Mouse (Mus musculus) limb, embryonic 14.5 days (tissue): ENCODE results near the gene Fer. TPM values are rescaled to one million over a fixed set of nuclear protein-coding genes. Genes with fewer than 3 reads are reported as not detected.

Source experiments
- ATAC-seq: fragments of 200-750 bp; cut with Nextera tagmentation; 2 replicates; pipeline ENCODE4 v1.8.0; 2017; ENCODE audit warnings: low read depth, moderate number of reproducible peaks, moderate TSS enrichment; ENCODE audit not compliant: low FRiP score
- DNase-seq: peaks from one replicate; pipeline ENCODE4 v3.0.0-alpha.2; 2015; ENCODE audit warnings: low spot score
- H3K27ac ChIP-seq: fragments of 300-500 bp; sonication (generic); replicated peaks from 2 replicates; pipeline ENCODE4 v1.5.1; 2014; ENCODE audit warnings: low read depth, mild to moderate bottlenecking, low read length, moderate library complexity, mixed read lengths
- H3K27me3 ChIP-seq: fragments of 300-500 bp; sonication (generic); 2 replicates; pipeline ENCODE4 v1.6.1; 2014; ENCODE audit warnings: low read length, mixed read lengths; ENCODE audit not compliant: control insufficient read depth, insufficient read depth
- H3K36me3 ChIP-seq: fragments of 300-500 bp; sonication (generic); 2 replicates; pipeline ENCODE4 v1.6.1; 2014; ENCODE audit warnings: mild to moderate bottlenecking, low read length, moderate library complexity, mixed read lengths; ENCODE audit not compliant: control insufficient read depth, insufficient read depth
- H3K4me1 ChIP-seq: fragments of 300-500 bp; sonication (generic); 2 replicates; pipeline ENCODE4 v1.6.1; 2014; ENCODE audit warnings: antibody characterized with exemption, low read length, mixed read lengths; ENCODE audit not compliant: control insufficient read depth, insufficient read depth
- H3K4me2 ChIP-seq: fragments of 300-500 bp; sonication (generic); replicated peaks from 2 replicates; pipeline ENCODE4 v1.6.1; 2014; ENCODE audit warnings: low read depth, mild to moderate bottlenecking, low read length, moderate library complexity; ENCODE audit not compliant: severe bottlenecking
- H3K4me3 ChIP-seq: fragments of 300-500 bp; sonication (generic); replicated peaks from 2 replicates; pipeline ENCODE4 v1.5.1; 2014; ENCODE audit warnings: low read length
- H3K9ac ChIP-seq: fragments of 300-500 bp; sonication (generic); 2 replicates; pipeline ENCODE4 v1.6.1; 2014; ENCODE audit warnings: mild to moderate bottlenecking, low read depth, low read length, moderate library complexity; ENCODE audit not compliant: severe bottlenecking
- H3K9me3 ChIP-seq: fragments of 300-500 bp; sonication (generic); 2 replicates; pipeline ENCODE4 v1.6.1; 2016; ENCODE audit warnings: low read length; ENCODE audit not compliant: control insufficient read depth
- POLR2A ChIP-seq: fragments of 200-500 bp; IDR thresholded peaks from 2 replicates; pipeline ENCODE4 v1.8.0; 2012; ENCODE audit warnings: inconsistent platforms, mild to moderate bottlenecking, moderate library complexity, borderline replicate concordance; ENCODE audit not compliant: insufficient read depth, insufficient read length; ENCODE audit errors: extremely low read depth
- WGBS: fragments of 180-500 bp; shearing (Covaris S2); extraction: QIAGEN DNeasy Blood & Tissue Kit; methylation state at CpG from one replicate; pipeline ENCODE4 v1.1.7; 2014; 5-methylcytosine and 5-hydroxymethylcytosine counted together
- polyA plus RNA-seq, 2 experiments: library from polyadenylated mRNA; depleted of rRNA in 1 of 2; stranded (reverse) in 1 of 2; unstranded in 1 of 2; fragments of >200 nt; fragmentation: Nextera tagmentation in 1 of 2; extraction: Ambion mirVana in 1 of 2; gene quantifications; 2 replicates each; pipeline versions ENCODE4 v1.2.1 to v1.2.3; 2012 to 2014

Gene Fer
- polyA plus RNA-seq, 2 experiments = 11.1 to 34.7 TPM

GRCm38 (mm10) chr17:63826767-63827166, 36.1 kb upstream of the Fer start:
- H3K27me3 ChIP-seq = no peaks in the 10 kb centered on the region
- no peaks in the 10 kb centered on the region for H3K9me3 ChIP-seq
- no peaks in the 10 kb centered on the region for H3K4me1 ChIP-seq
- WGBS = 84% methylated on average over 7 of the region's 7 CpGs
- H3K9ac ChIP-seq = no peak overlapping the region
- H3K4me2 ChIP-seq = no peak overlapping the region
- H3K27ac ChIP-seq = no peak overlapping the region
- ATAC-seq = no peak
- no peak overlapping the region for H3K4me3 ChIP-seq
- no peak for DNase-seq
- no peak for TF ChIP-seq POLR2A
- H3K36me3 ChIP-seq = no peaks in the 10 kb centered on the region

GRCm38 (mm10) chr17:63828561-63829332, 34.1 kb upstream of the Fer start:
- no peak for TF ChIP-seq POLR2A
- 57% methylated on average over 5 of the region's 5 CpGs for WGBS
- Histone ChIP-seq H3K27ac (no peak overlapping the region), H3K4me3 (no peak overlapping the region), H3K4me2 (no peak overlapping the region), H3K9ac (no peak overlapping the region), H3K36me3 (no peaks in the 10 kb centered on the region), H3K4me1 (no peaks in the 10 kb centered on the region), H3K27me3 (no peaks in the 10 kb centered on the region), H3K9me3 (no peaks in the 10 kb centered on the region)
- no peak for ATAC-seq
- no peak for DNase-seq

GRCm38 (mm10) chr17:63831550-63831949, 31.3 kb upstream of the Fer start:
- no peak for ATAC-seq
- Histone ChIP-seq H3K4me2 (no peak overlapping the region), H3K27ac (no peak overlapping the region), H3K27me3 (no peaks in the 10 kb centered on the region), H3K36me3 (no peaks in the 10 kb centered on the region), H3K4me3 (no peak overlapping the region), H3K9me3 (no peaks in the 10 kb centered on the region), H3K9ac (no peak overlapping the region), H3K4me1 (no peaks in the 10 kb centered on the region)
- no peak for TF ChIP-seq POLR2A
- whole genome bisulfite sequencing = 68% methylated on average over 4 of the region's 4 CpGs
- no peak for DNase-seq

GRCm38 (mm10) chr17:63836223-63836622, 26.6 kb upstream of the Fer start:
- no peak for TF ChIP-seq POLR2A
- ATAC-seq (no peak), DNase-seq (no peak)
- Histone ChIP-seq H3K9ac (no peak overlapping the region), H3K36me3 (no peaks in the 10 kb centered on the region), H3K27ac (no peak overlapping the region), H3K9me3 (no peaks in the 10 kb centered on the region), H3K27me3 (no peaks in the 10 kb centered on the region), H3K4me3 (no peak overlapping the region), H3K4me2 (no peak overlapping the region), H3K4me1 (no peaks in the 10 kb centered on the region)
- 89% methylated on average over 2 of the region's 2 CpGs for WGBS

- DNase-seq = no peak
- no peak for TF ChIP-seq POLR2A
- Histone ChIP-seq H3K4me3 (no peak overlapping the region), H3K36me3 (no peaks in the 10 kb centered on the region), H3K27ac (no peak overlapping the region), H3K9me3 (no peaks in the 10 kb centered on the region), H3K4me1 (no peaks in the 10 kb centered on the region), H3K9ac (no peak overlapping the region), H3K4me2 (no peak overlapping the region), H3K27me3 (no peaks in the 10 kb centered on the region)
- WGBS = 86% methylated on average over 8 of the region's 8 CpGs
- no peak for ATAC-seq
Measured at GRCm38 (mm10) chr17:63836641-63837040, 26.2 kb upstream of the Fer start.
